Mouse (Mus musculus) liver (tissue): ENCODE results near the gene Itsn1.

Experiments
- DNase-seq: peaks from one replicate; pipeline ENCODE4 v3.0.0-alpha.2; 2020; ENCODE audit warnings: mixed read lengths

Itsn1 gene

GRCm38 (mm10) chr16:91729066-91729482, at the start of gene Itsn1:
Itsn1 (plus strand) TSS chr16:91729281.
- peak; percentile 99 for DNase-seq

DNA sequence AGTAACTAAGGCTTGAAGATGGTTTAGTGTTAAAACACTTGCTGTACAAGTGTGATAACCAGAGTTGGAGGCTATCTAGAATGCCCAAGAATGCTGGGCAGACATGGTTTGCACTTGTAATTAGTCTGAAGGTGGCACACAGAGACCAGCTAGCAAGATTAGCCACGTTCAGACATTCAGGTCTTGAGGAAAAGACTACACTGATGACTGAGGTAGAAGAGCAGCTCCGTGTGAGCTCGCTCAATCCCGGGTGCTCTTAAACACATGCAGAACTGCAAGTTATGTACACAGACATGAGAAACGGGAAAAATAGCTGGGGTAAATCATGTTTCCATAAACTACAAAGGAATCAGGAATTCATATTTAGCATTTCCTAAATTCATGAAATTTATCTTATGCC, 48.4 kb upstream of the Itsn1 start:
- no peak for DNase-seq

GRCm38 (mm10) chr16:91685526-91685925, 43.6 kb upstream of the Itsn1 start:
- no peak for DNase-seq

DNA sequence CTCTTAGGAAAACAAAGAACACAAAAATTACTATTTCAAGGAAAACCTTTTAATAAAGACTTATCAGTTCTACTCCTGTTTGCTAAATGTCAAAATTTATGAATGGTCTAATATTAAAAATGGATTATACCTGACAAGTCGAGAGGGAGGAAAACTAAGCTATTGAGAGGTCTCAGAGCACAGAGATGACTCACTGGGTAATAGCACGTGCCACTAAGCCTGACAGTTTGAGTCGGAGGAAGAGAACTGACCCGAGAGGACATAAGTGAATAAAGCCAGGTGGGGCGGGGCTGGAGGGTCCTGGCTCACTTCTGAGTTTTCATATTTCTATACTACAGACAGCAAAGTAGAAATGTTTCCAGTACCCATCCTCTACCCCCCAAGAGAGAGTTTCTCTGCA, 42.7 kb upstream of the Itsn1 start:
- DNase-seq, result no peak

- peak; percentile 52 for DNase-seq
Observed at GRCm38 (mm10) chr16:91688023-91688618, 41.0 kb upstream of the Itsn1 start.

DNA sequence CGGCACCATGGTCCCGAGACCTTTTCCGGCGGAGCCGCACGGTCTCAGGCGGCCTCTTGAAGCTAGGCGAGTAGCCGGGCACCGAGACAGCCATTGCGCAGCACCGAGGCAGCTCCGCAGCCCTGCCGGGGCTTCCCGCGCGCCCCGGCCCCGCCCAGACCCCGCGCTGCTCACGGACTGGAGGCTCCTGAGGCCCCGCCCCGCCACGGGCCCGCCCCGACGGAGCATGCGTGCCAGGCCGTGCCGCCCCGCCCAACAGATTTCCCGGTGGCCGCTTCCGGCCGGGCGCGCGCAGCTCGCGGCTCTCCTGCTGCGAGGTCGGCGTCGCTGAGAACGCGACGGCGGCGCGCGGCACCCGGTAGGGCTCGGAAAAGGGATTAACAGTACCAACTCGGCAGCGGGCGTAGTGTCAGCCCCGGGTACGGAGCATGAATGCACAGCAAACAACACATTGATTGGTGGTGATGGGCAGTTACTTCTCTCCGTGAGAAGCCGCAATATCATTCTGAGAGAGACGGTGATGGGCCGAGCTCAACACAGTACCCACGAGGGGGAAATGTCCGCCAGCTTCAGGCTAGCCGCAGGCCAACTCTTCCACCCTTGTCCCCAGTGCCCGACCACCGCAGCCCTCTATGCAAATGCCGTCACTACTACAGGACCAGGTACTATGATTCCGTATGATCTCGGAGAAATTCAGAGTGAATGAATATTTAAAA, 40.3 kb upstream of the Itsn1 start, which contains the start of gene Donson:
TSS of gene Donson (minus strand) at position 152 of the 716 bp plus-strand sequence.
- DNase-seq, result peak; percentile 98

- peak; percentile 70 for DNase-seq
Observed at GRCm38 (mm10) chr16:91689791-91690190, 39.3 kb upstream of the Itsn1 start.

DNA sequence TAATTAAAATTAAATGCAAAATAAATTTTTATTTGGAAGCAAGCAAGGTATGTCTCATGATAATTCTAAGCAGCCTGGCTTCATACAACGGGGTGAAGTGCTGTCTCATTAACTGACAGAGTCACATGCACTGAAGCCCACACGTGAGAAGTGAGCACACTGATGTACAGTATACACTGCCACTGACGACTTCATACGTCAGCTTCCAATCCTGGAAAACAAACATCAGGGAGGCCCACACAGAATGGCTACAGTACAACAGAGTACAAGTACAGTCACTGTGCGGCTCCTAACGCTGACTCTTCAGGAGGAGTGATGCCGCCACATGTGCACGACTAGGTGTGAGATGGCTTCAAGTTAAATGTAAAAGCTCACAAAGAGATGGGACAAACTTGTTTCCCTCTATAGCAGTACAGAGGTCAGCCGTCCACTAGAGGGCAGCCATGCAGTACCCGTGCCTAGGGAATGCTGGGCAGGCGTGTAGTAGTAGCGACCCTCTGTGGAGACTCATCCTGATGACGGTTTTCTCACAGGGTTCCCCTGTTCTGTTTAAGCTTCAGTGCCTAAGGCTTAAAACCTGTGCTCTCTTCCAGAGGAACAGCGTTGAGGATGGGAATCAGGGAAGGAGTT, 34.5 kb upstream of the Itsn1 start:
- peak; percentile 86 for DNase-seq

GRCm38 (mm10) chr16:91695108-91695755, 33.8 kb upstream of the Itsn1 start:
- no peak for DNase-seq

- DNase-seq, result no peak
Observed at GRCm38 (mm10) chr16:91698995-91699394, 30.1 kb upstream of the Itsn1 start.

- DNase-seq, result no peak
Observed at GRCm38 (mm10) chr16:91701908-91702307, 27.2 kb upstream of the Itsn1 start.

GRCm38 (mm10) chr16:91702771-91703188, 26.3 kb upstream of the Itsn1 start:
- DNase-seq, result no peak

- DNase-seq, result no peak
Observed at GRCm38 (mm10) chr16:91704603-91705340, 24.3 kb upstream of the Itsn1 start.

- DNase-seq, result no peak
Observed at GRCm38 (mm10) chr16:91710241-91710640, 18.8 kb upstream of the Itsn1 start.

GRCm38 (mm10) chr16:91716927-91717349, 12.1 kb upstream of the Itsn1 start:
- peak; percentile 94 for DNase-seq

DNA sequence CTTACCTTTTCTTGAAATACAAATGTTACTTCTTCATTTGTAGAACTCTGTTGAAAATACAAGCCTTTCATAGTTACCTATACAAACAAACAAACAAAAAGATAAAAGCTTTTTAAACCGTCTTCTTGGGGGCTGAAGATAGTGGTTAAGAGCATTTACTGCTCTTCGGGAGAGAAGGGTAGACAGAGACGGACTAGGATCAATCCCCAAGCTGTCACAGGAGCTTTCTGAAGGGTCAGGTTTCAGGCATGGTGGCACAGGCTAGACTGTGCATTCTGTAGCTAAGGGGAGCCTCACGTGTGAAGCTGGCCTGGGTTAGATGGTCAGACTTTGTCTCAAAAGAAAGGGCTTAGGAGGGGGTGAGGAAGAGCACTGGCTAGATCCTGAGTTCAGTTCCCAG, 11.7 kb upstream of the Itsn1 start:
- no peak for DNase-seq

GRCm38 (mm10) chr16:91724247-91724646, 4.8 kb upstream of the Itsn1 start:
- peak; percentile 71 for DNase-seq

DNA sequence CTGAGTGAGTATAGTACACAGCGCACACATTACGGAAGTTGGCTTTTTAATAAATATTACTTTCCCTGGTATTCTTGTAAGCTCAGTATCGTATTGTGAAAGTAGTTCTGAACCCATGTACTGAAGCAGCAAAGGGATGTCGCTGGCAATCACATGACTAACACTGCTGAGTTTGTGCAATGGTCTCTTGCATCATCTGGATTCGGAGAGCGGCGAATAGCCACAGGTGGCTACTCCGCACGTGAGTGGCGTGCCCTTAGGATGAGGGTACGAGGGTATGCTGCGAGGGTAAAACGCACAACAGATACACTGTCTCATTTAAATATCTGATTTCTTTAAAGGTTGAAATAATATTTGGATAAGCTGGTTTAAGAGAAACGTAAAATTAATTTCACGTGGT, 1.6 kb upstream of the Itsn1 start:
- DNase-seq, result peak; percentile 42

DNA sequence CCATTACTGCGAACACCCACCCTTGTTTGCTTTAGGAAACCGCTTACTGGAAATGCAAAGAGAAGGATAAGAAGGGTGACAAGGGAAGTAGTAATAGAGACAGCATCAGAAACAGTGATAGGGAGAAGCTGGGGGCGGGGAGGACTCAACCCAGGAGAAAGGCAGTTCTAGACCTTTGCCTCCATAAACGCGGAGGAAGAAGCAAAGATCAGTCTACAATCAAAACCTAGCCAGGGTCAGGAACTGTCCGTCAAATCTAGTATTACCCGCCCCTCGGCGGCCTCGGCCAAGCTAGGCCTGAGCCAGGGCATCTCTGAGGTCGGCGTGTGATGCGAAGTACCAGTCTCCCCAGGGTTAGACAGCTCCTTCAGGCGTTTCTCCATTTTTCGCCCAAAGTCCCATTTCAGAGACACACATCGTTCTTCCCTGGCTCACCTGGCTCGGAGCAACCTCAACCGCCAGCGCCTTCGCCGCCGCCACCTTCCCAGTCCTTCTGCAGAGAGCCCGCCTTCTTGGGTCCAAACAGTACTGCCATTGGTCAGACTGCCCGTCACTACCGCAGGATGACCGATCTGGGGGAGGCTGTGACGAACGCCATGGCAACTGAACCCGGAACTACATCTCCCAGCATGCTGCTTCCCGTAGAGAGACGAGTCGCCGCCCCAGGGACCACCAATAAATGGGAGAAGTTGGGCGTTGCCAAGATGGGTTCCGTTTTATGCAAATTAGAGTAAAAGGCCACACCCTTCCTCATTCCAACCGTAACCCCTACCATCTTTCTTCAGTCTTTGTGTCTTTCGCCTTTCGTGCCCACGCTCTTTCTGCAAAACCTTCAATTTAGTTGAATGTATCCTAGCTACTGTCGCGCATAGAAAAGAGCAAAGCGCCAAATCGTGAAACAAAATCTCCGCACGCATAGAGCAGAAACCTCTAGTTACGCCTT, 687 bp upstream of the Itsn1 start, which contains the start of gene Cryzl1:
TSS of gene Cryzl1 (minus strand) at position 853 of the 943 bp plus-strand sequence.
- peak; percentile 97 for DNase-seq

DNA sequence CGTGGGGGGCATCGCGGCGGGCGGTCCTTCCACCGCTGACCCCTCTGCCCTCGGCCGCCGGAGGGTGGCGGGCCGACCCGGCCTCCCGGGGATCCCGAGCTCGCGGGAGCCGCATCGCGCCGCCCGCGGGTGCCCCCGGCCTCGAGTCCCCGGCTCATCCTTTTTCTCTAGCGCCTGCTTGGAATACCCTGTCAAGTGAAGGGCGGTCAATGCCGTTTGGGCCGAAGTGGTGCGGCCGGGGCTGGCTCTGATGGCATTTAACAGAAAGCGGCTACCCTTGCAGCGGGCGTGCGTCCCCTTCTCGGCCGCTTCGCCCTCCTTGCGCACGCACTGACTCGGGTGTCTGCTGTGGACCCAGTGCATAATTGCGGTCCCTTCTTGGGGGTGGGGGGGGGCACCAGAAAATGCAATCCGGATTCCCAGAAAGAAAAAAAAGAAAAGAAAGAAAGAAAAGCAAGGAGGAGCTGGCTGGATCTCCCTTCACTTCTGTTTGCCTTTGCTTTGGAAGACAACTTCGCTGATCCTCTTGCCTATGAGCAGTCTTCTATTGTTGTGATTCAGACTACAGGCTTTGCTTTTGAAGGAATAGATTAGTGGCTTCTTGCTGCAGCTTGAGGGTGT, 850 bp downstream of the Itsn1 start:
- DNase-seq, result no peak

DNA sequence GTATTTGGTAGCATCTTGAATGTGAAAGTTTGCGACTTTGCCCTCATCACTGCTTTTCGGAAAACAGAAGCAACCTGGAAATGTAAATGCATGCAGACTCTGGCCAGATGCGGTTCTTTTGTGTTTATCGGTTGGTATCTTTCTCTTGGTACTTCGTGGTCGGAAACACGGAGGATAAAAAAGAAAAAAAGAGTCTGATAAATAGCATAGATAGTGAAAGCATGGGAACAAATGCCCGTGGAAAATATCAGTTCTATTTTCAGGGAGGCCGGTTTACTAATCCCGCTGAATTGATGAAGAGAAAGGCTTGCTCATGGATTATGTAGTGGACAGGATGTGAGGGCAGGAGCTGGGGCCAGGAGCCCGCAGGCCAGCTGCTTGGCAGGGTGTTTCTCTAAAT, 1.4 kb downstream of the Itsn1 start:
- DNase-seq, result no peak
